Mouse (Mus musculus) embryonic facial prominence, embryonic 11.5 days (tissue): Measurements from ENCODE around the gene Cutc. TPM values are rescaled to one million over a fixed set of nuclear protein-coding genes. Genes with fewer than 3 reads are reported as not detected.

Experiments used
- ATAC-seq: fragments of 200-750 bp; cut with Nextera tagmentation; replicated peaks from 2 replicates; pipeline ENCODE4 v1.8.0; 2017; ENCODE audit warnings: low read depth; ENCODE audit not compliant: insufficient number of reproducible peaks, low FRiP score, low TSS enrichment
- DNase-seq: peaks from one replicate; pipeline ENCODE4 v3.0.0-alpha.2; 2015; ENCODE audit warnings: low spot score
- H3K27ac ChIP-seq: fragments of 300-500 bp; sonication (generic); replicated peaks from 2 replicates; pipeline ENCODE4 v1.5.1; 2014; ENCODE audit warnings: mild to moderate bottlenecking, low read depth, low read length, control low read depth
- H3K27me3 ChIP-seq: fragments of 300-500 bp; sonication (generic); 2 replicates; pipeline ENCODE4 v1.6.1; 2014; ENCODE audit warnings: mild to moderate bottlenecking, low read length, moderate library complexity, mixed read lengths; ENCODE audit not compliant: control insufficient read depth, insufficient read depth
- H3K36me3 ChIP-seq: fragments of 300-500 bp; sonication (generic); replicated peaks from 2 replicates; pipeline ENCODE4 v1.6.1; 2014; ENCODE audit warnings: low read depth, mild to moderate bottlenecking, low read length, moderate library complexity, mixed read lengths; ENCODE audit not compliant: control insufficient read depth, insufficient read depth
- H3K4me1 ChIP-seq: fragments of 300-500 bp; sonication (generic); 2 replicates; pipeline ENCODE4 v1.6.1; 2014; ENCODE audit warnings: low read length, mixed read lengths; ENCODE audit not compliant: control insufficient read depth, insufficient read depth
- H3K4me2 ChIP-seq: fragments of 300-500 bp; sonication (generic); 2 replicates; pipeline ENCODE4 v1.6.1; 2014; ENCODE audit warnings: low read depth, mild to moderate bottlenecking, control low read depth, low read length, moderate library complexity
- H3K4me3 ChIP-seq: fragments of 300-500 bp; sonication (generic); 2 replicates; pipeline ENCODE4 v1.5.1; 2014; ENCODE audit warnings: low read depth, low read length, control low read depth
- H3K9ac ChIP-seq: fragments of 300-500 bp; sonication (generic); replicated peaks from 2 replicates; pipeline ENCODE4 v1.6.1; 2014; ENCODE audit warnings: mild to moderate bottlenecking, control low read depth, low read length
- H3K9me3 ChIP-seq: fragments of 300-500 bp; sonication (generic); replicated peaks from 2 replicates; pipeline ENCODE4 v1.6.1; 2016; ENCODE audit warnings: mild to moderate bottlenecking, low read length, inconsistent platforms, mixed read lengths; ENCODE audit not compliant: control insufficient read depth
- WGBS: fragments of 180-500 bp; shearing (Covaris S2); extraction: QIAGEN DNeasy Blood & Tissue Kit; methylation state at CpG from one replicate; pipeline ENCODE4 v1.1.7; 2014; 5-methylcytosine and 5-hydroxymethylcytosine counted together
- polyA plus RNA-seq: library from polyadenylated mRNA; unstranded; fragments of >200 nt; fragmentation: Nextera tagmentation; extraction: Ambion mirVana; gene quantifications from 2 replicates; pipeline ENCODE4 v1.2.1, GENCODE M21; 2014

Gene Cutc
- polyA plus RNA-seq: 15.0 and 15.3 TPM in 2 replicates

DNA sequence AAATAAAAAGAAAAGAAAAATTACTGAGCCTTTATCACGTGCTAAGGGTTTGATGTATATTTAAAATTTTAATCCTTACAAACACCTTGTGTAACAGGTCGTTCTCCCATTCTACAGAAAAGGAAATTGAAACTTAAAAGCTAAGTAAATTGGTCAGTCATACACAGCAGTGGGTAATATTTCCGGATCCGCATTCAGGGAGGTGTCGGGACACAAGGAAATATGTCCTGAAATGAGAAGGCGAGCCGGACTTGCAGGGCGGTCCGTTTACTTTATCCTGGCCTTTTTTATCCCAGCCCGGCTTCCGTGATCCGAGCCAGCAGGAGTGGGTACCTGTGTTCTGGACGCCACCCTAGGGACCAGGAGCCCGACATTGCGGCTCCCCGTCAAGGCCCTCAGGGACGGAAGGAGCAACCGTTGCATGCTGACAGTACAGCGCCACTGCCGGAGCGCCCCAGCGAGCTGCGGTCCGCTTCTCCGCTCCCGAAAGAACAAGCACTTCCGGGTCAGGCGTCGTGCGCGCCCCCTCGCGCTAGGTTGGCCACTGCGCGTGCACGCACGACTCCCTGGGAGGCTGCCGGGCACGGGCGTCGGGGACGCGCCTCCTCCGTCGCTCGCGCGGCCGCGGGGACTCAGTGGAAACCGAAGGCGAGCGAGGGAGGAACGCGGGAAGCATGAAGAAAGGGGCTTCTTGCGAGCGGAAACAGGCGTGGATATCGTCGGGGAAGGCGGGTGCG is at the start of gene Cutc, which contains the start of gene Cox15:
TSS of gene Cutc (plus strand) at position 508 of the 737 bp plus-strand sequence.
TSS of gene Cox15 (minus strand) at position 512 of the 737 bp plus-strand sequence.
- H3K9ac ChIP-seq: peak within 1 kb of the TSS; percentile 82
- DNase-seq (peak; percentile 98), ATAC-seq (peak; percentile 89)
- H3K4me3 ChIP-seq: peak within 1 kb of the TSS; percentile 48
- H3K27me3 ChIP-seq: no peaks in the 10 kb centered on the region
- H3K4me1 ChIP-seq: no peaks in the 10 kb centered on the region
- H3K36me3 ChIP-seq: no peaks in the 10 kb centered on the region
- H3K27ac ChIP-seq: peak within 1 kb of the TSS; percentile 85
- WGBS: under 1% methylated on average over 62 of the region's 62 CpGs
- peak within 1 kb of the TSS; percentile 34 for H3K4me2 ChIP-seq
- no peaks in the 10 kb centered on the region for H3K9me3 ChIP-seq

DNA sequence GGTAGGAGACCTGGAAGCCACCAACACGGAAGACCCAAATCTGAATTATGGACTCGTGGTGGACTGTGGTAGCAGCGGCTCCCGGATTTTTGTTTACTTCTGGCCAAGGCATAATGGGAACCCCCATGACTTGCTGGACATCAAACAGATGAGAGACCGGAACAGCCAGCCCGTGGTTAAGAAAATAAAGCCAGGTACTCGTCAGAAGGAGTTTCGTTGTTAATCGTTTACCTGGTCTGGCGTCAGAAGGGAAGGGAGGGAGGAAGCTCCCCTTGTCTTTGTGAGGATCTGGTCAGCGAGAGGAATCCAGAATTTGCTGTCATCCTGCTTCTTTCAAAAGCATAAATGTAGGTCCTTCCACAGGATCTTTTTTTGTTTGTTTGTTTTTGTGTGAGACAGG is 48.6 kb upstream of the Cutc start:
- H3K4me2 ChIP-seq: no peak overlapping the region
- ATAC-seq (no peak), DNase-seq (no peak)
- no peaks in the 10 kb centered on the region for H3K4me1 ChIP-seq
- H3K36me3 ChIP-seq: peaks cover 6% of the 10 kb centered on the region
- no peak overlapping the region for H3K4me3 ChIP-seq
- no peak overlapping the region for H3K27ac ChIP-seq
- H3K9ac ChIP-seq: no peak overlapping the region
- WGBS: 91% methylated on average over 11 of the region's 11 CpGs
- no peaks in the 10 kb centered on the region for H3K9me3 ChIP-seq
- H3K27me3 ChIP-seq: no peaks in the 10 kb centered on the region

DNA sequence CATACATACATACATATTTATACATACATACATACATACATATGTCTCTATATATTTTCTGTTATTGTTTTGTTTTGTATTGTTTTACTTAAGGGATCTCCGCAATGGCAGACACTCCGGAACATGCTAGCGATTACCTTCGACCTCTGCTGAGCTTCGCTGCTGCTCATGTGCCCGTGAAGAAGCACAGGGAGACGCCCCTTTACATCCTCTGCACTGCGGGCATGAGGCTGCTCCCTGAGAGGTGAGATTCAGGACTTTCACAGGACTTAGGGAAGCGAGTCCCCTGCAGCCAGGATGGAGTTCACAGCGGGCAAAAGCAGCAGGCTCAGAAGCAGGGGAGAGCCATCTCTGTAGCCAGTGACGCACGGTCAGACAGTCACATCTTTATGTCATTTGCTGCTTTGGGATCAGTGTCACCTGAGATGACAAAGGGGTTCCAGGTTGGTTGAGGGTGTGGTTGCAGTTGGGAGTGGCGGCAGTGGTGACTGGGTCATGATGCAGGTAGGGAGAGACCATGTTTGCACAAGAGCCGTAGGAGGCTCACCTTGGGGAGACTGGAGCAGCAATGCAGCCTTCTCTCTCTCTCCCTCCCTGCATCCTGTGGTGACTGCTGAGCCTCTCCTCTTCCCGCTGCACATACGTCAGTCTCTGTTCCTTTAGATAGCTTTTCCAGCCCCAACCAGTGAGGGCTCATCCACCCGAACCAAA is 47.9 kb upstream of the Cutc start:
- H3K27ac ChIP-seq: no peak overlapping the region
- H3K4me2 ChIP-seq: no peak overlapping the region
- no peaks in the 10 kb centered on the region for H3K27me3 ChIP-seq
- no peaks in the 10 kb centered on the region for H3K4me1 ChIP-seq
- H3K36me3 ChIP-seq: peaks cover 6% of the 10 kb centered on the region
- DNase-seq (no peak), ATAC-seq (no peak)
- H3K9me3 ChIP-seq: no peaks in the 10 kb centered on the region
- H3K4me3 ChIP-seq: no peak overlapping the region
- H3K9ac ChIP-seq: no peak overlapping the region
- 91% methylated on average over 17 of the region's 17 CpGs for WGBS

DNA sequence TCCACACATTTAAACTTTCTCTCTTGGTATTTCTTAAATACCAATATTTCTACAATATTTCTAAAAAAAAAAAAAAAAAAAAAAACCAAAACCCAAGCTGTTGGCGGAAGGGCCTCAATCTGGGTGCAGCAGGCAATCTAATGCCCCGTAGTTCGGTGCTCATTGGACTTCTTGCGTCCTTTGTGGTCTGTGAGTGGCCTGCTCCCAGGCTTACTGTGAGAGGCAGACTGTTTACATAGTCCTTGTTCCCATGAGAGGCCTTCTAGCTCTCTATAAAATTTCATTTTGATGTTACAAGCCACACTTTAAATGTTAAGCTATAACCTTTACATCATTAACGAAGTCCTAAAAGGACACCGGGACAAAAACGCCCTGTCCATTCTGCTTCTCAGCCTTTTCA is 44.6 kb upstream of the Cutc start:
- 97% methylated on average over 7 of the region's 7 CpGs for WGBS

DNA sequence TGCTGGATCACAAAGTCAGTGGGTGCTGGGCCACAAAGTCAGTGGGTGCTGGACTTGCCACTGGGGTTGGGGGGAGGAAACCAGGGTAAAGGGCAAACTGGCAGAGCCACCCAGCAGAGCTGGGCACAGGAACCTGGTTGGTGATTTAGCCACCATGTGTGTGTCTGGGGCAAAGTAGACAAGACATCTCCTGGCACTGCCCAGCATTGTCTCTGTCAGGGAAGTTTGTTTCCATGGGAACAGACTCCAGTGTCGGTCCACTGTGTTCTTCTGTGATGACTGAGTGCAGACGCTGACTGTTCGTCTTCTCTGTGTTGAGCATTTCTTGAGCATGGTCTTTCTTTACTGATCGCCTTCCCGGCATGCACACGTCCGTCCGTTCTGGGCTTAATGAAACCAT is 43.5 kb upstream of the Cutc start:
- no peak overlapping the region for H3K27ac ChIP-seq
- H3K9ac ChIP-seq: no peak overlapping the region
- H3K4me2 ChIP-seq: no peak overlapping the region
- no peaks in the 10 kb centered on the region for H3K27me3 ChIP-seq
- no peak overlapping the region for H3K4me3 ChIP-seq
- no peaks in the 10 kb centered on the region for H3K4me1 ChIP-seq
- no peaks in the 10 kb centered on the region for H3K9me3 ChIP-seq
- peaks cover 6% of the 10 kb centered on the region for H3K36me3 ChIP-seq
- no peak for ATAC-seq
- WGBS: 86% methylated on average over 8 of the region's 8 CpGs
- DNase-seq: no peak

More for the DNA sequence above, 44.6 kb upstream of the Cutc start:
- DNase-seq (no peak), ATAC-seq (no peak)
- no peaks in the 10 kb centered on the region for H3K9me3 ChIP-seq
- no peaks in the 10 kb centered on the region for H3K27me3 ChIP-seq
- no peak overlapping the region for H3K4me2 ChIP-seq
- no peak overlapping the region for H3K9ac ChIP-seq
- no peaks in the 10 kb centered on the region for H3K4me1 ChIP-seq
- no peak overlapping the region for H3K4me3 ChIP-seq
- peaks cover 6% of the 10 kb centered on the region for H3K36me3 ChIP-seq
- H3K27ac ChIP-seq: no peak overlapping the region

DNA sequence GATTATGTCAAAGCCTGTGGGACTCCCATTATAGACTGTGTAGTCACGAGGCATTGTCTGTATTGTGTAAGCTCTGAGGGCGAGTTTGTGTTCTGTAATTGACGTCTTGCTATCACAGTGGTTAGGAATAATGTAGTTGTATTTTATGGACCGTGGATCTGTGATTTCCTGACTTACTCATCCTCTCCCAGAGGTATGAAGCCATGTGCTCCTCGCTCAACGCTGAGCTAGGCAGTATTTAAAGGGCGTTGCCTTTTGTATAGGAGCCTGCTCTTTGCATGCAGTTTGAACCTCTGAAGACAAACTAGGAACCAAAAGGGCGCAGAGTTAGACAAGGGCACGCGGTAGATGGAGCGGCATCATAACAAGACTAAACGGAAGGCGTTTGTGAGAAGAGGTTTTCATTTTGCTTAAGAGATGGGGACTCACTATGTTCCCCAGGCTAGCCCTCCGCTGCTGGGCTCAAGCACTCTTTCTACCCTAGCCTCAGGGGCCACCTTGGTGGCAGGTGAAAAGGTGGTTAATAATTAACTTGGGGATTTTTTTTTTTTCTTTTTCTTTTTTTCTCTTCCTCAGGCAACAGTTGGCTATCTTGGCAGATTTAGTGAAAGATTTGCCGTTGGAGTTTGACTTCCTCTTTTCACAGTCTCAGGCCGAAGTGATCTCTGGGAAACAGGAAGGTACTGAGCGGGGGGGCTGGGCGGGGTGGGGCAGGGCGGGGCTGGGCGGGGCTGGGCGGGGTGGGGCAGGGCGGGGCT is 41.5 kb upstream of the Cutc start:
- H3K4me2 ChIP-seq: no peak overlapping the region
- no peak overlapping the region for H3K27ac ChIP-seq
- no peak overlapping the region for H3K4me3 ChIP-seq
- H3K9ac ChIP-seq: no peak overlapping the region
- 64% methylated on average over 22 of the region's 22 CpGs for WGBS
- H3K27me3 ChIP-seq: no peaks in the 10 kb centered on the region
- no peaks in the 10 kb centered on the region for H3K4me1 ChIP-seq
- no peaks in the 10 kb centered on the region for H3K9me3 ChIP-seq
- ATAC-seq (no peak), DNase-seq (no peak)
- no peaks in the 10 kb centered on the region; the same call in 1 of the 2 replicates for H3K36me3 ChIP-seq

DNA sequence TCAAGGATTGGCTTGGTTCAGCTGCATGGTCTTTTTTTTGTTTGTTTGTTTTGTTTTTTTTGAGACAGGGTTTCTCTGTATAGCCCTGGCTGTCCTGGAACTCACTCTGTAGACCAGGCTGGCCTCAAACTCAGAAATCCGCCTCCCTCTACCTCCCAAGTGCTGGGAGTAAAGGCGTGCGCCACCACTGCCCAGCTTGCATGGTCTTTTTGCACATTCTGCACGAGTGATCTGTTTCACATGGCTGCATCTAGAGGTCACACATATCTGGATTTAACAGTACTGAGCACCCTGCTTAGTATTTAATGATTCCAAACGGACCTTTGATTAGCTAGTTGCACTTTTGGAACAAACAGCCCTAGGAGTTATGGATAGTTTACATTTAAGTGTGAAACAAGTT is 40.8 kb upstream of the Cutc start:
- no peaks in the 10 kb centered on the region for H3K4me1 ChIP-seq
- no peaks in the 10 kb centered on the region for H3K9me3 ChIP-seq
- no peaks in the 10 kb centered on the region; the same call in 1 of the 2 replicates for H3K36me3 ChIP-seq
- no peak overlapping the region for H3K27ac ChIP-seq
- DNase-seq (no peak), ATAC-seq (no peak)
- H3K4me2 ChIP-seq: no peak overlapping the region
- no peak overlapping the region for H3K4me3 ChIP-seq
- no peaks in the 10 kb centered on the region for H3K27me3 ChIP-seq
- WGBS: 78% methylated on average over 5 of the region's 5 CpGs
- H3K9ac ChIP-seq: no peak overlapping the region
